Mouse (Mus musculus): ENCODE results near the gene AC161166.1.
"Not testable (repeated sequence)": the region's sequence is repeated elsewhere in the genome, so short reads cannot be mapped to it uniquely, and the experiment has no call there.

Gene AC161166.1

DNA sequence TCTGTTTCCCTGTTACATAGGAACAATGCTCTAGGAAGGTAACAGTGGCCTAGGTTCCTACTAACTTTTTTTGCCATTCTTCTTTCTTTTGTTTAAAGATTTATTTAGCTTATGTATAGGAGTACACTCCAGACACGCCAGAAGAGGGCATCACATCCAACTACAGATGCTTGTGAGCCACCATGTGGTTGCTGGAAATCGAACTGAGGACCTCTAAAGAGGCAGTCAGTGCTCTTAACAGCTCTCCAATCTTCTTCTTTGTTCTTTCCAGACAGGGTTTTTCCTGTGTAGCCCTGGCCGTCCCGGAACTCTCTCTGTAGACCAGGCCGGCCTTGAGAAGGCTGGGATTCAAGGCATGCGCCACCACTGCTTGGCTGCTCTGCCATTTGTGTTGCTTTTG is 12.7 kb upstream of the AC161166.1 start:
- DNase-seq, result no peak

DNA sequence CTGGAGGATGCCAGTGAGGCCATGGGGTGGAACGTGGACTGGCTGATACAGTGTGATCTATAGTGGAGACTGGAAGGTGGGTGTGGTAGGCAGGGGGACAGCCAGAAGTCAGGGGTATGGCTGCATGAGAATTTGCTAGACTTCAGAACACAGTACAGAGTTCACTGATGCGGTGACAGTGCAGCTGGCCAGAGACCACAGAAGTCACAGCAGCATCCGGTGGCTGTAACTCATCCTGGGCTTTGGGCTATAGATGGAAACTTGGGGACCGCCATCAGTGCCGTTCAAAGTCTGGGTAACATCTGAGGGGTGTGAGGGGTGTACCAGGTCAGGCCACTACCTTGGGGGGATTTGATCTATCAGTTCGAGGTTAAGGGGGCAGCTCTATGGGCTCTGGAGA is 11.5 kb upstream of the AC161166.1 start:
- DNase-seq, result no peak

- DNase-seq, result no peak
These were observed 10.6 kb upstream of the AC161166.1 start for GRCm38 (mm10) chr7:24522805-24523204.

- DNase-seq, result not testable (repeated sequence)
These were observed 7.8 kb upstream of the AC161166.1 start for GRCm38 (mm10) chr7:24520054-24520453.

DNA sequence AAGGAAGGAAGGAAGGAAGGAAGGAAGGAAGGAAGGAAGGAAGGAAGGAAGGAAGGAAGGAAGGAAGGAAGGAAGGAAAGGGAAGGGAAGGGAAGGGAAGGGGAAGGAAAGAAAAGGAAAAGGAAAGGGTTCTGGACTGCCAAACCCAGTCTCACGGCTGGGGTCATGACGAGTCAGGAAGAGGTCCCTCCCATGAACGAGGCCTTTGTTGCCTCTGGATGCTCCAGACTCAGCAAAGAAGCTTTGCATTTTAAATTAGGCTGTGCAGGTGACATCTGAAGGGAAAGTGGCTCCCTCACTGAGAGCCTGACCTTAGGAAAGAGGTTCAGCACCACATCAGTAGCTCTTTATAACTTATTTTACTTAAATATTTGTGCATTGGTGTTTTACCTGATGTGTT is 6.9 kb upstream of the AC161166.1 start:
- DNase-seq, result no peak

DNA sequence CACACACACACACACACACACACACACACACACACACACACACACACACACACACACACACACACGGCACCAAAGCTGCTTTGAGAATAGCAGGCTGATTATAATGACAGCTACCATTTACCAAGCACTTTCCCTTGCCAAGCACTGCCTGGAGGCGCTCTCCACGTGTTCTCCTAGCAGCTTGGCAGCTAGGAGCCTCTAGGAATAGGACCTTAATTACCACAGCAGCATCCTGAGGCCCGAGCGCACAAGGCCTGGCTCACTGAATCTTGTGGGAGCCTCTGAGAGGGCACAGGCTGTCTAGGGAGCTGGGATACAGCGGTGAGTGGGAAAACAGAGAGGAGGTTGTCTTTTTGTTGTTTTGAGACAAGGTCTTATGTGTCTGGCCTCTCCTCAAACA is 5.4 kb upstream of the AC161166.1 start:
- no peak for DNase-seq

- DNase-seq, result no peak
These were observed 4.8 kb upstream of the AC161166.1 start for GRCm38 (mm10) chr7:24517077-24517476.

DNA sequence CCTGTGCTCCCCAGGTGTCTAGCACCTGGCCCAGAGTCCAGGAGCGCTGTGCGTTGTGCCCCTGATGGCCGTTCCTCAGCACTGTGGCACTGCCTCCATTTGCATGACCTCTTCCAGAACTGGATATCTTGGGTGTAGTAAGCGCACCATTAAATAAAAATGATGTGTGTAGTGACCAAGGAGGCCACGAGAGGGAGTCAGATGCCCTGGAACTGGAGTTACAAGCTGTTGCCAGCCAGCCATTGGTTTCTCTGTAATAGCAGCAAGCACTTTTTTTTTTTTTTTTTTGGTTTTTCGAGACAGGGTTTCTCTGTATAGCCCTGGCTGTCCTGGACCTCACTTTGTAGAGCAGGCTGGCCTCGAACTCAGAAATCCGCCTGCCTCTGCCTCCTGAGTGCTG is 4.1 kb upstream of the AC161166.1 start:
- peak; percentile 19 for DNase-seq

- no peak for DNase-seq
These were observed 4.5 kb downstream of the AC161166.1 start for GRCm38 (mm10) chr7:24507726-24508114.

- DNase-seq, result peak; percentile 67
These were observed 5.2 kb downstream of the AC161166.1 start, which contains the start of gene Zfp428 for GRCm38 (mm10) chr7:24506838-24507725. Gene Zfp428 (plus strand): TSS chr7:24507006.

GRCm38 (mm10) chr7:24506476-24506837 is 5.8 kb downstream of the AC161166.1 start:
- no peak for DNase-seq

DNA sequence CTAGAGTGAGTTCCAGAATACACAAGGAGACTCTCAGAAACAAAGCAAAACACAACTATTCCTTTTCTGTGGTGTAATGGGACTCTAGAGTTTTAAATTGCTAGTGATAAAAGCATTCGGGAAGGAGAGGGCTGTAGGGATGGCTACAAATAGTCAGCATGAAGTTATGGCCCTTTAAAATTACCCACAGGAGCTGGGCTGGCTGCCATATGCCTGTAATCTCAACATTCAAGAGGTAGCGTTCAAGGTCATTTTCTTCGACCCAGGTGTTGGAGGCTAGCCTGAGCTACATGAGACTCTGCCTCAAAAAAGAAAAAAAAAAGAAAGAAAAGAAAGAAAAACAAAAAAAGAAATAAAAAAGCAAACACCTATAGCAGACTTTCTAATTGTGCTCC is 6.2 kb downstream of the AC161166.1 start:
- no peak for DNase-seq

DNA sequence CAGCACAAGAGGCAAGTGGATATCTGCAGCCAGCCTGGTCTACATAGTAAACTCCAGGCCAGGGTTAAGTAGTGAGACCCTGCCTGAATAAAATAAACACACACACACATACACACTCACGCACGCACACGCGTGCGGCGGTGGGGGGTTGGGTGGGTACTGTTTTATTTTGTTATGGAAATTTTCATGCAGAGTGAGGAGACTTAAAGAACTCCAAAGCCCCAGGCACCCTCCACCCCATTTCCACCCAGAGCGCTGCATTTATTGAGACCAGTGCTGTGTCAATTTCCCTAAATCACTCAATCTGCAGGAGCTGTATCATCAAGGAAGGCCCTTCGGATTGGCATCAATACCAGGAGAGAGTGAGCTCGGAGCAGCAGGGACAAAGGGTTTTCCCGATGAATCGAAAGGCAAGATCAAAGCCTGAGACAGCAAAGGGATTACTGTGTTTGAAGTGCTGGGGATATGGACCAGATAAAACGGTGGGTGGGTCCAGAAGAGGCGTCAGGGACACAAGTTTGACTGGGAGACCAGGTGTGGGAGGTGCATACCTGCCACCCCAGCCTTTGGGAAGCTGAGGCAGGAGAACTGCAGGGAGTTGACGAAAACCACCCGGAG is 6.7 kb downstream of the AC161166.1 start:
- DNase-seq, result no peak

DNA sequence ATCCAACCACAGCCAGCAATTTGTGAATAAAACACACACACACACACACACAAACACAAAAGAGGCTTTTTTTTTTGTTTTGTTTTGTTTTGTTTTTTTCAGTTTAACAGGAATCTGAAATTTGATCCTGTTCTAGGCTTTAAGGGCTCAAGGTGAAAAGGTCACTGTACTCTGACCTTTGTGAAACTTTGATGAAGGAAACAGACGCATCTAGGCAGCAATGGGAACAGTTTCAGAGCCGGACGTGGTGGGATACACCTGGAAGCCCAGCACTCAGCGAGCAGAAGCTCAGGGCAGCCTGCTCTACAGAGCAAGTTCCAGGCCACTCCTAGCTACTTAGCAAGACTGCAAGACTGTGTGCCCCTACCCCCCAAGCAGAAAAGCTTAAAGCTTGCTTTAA is 7.4 kb downstream of the AC161166.1 start:
- DNase-seq, result no peak

- no peak for DNase-seq
These were observed 8.3 kb downstream of the AC161166.1 start for GRCm38 (mm10) chr7:24504004-24504403.

- DNase-seq, result peak; percentile 66
These were observed 10.8 kb downstream of the AC161166.1 start for GRCm38 (mm10) chr7:24501492-24501891.

DNA sequence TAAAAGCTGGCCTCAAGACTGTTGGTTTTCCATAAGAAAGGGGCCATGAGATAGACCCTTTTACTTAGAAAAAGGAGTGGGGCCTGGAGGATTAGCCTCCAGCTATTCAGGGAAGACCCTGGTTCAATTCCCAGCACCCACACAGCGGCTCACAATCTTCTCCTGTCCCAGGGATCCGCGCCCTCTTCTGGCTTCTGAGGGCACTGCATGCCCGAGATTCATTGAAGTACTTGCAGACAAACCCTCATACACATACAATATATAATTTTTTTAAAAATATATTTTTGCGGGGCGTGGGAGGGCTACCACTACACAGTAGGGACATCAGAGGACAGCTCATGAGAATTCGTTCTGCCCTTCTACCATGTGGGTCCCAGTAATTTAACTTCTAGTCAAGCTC is 11.3 kb downstream of the AC161166.1 start:
- DNase-seq, result peak; percentile 48

GRCm38 (mm10) chr7:24499856-24500577 is 12.2 kb downstream of the AC161166.1 start:
- no peak for DNase-seq

DNA sequence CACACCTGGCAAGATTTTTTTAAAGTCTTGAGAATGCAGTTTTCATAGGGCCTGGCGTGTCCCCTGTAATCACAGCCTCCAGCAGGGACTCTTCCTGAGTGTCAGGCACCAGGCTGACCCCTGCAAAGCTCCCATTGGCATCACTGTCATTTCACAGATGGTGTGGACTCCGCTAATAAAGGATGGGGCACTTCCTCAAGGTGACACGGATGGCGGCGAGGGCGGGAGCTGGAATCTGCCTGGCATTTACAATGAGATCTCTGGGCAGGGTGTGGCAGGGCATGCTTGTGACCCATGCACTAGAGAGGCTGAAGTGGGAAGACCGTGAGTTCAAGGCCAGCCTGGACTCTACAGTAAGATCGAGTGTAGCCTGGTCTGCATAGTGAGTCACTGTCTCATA is 24.0 kb downstream of the AC161166.1 start:
- DNase-seq, result no peak

- DNase-seq, result no peak
These were observed 24.9 kb downstream of the AC161166.1 start for GRCm38 (mm10) chr7:24487403-24487802.

DNA sequence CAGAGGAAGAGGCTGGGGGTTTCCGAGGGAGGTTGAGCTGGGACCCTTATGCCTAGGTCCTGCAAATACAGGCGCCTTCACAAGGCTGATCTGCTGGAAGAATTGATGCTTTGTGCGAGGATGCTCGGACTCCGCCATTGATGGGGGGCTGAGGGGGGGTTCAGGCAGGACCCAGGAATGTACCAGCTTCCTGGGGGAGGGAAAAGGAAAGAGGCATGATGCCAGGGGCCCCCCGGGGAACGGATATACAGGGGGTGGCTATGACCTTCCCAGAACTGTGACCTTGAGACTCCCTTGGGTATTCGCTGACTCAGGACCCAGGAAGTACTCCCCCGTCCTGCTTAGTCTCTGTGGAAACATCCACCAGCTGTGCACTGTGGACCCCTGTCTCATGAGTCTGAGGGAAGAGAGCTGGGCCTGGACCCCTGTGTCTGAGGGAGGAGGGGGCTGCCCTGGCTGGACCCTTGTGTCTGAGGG is 25.6 kb downstream of the AC161166.1 start:
- DNase-seq, result no peak

- no peak for DNase-seq
These were observed 26.8 kb downstream of the AC161166.1 start for GRCm38 (mm10) chr7:24485481-24485880.

- not testable (repeated sequence) for DNase-seq
These were observed 29.0 kb downstream of the AC161166.1 start for GRCm38 (mm10) chr7:24483291-24483690.
